Mouse (Mus musculus) G1E (cell line): ENCODE measurements around the gene Col15a1.

Experiments
- CTCF ChIP-seq: IDR thresholded peaks from 2 replicates; pipeline ENCODE4 v1.5.1; 2012; ENCODE audit warnings: low read depth, low read length, inconsistent platforms, mixed read lengths
- GATA1 ChIP-seq: IDR thresholded peaks from 2 replicates; pipeline ENCODE4 v1.6.1; 2012; ENCODE audit warnings: borderline replicate concordance, low read length, inconsistent platforms, mixed read lengths
- GATA2 ChIP-seq: IDR thresholded peaks from 2 replicates; pipeline ENCODE4 v1.6.1; 2012; ENCODE audit warnings: low read depth, low read length, inconsistent platforms, borderline replicate concordance
- TAL1 ChIP-seq: conservative IDR thresholded peaks from 2 replicates; pipeline ENCODE4 v1.6.1; 2012; ENCODE audit warnings: low read depth, low read length, inconsistent platforms, mixed read lengths

- no peak for TF ChIP-seq CTCF
- no peak for TF ChIP-seq TAL1
- no peak for TF ChIP-seq GATA1
- no peak for TF ChIP-seq GATA2
Measured at GRCm38 (mm10) chr4:47261049-47261448, 53.1 kb downstream of the Col15a1 start.
